In the genomic region with DNA sequence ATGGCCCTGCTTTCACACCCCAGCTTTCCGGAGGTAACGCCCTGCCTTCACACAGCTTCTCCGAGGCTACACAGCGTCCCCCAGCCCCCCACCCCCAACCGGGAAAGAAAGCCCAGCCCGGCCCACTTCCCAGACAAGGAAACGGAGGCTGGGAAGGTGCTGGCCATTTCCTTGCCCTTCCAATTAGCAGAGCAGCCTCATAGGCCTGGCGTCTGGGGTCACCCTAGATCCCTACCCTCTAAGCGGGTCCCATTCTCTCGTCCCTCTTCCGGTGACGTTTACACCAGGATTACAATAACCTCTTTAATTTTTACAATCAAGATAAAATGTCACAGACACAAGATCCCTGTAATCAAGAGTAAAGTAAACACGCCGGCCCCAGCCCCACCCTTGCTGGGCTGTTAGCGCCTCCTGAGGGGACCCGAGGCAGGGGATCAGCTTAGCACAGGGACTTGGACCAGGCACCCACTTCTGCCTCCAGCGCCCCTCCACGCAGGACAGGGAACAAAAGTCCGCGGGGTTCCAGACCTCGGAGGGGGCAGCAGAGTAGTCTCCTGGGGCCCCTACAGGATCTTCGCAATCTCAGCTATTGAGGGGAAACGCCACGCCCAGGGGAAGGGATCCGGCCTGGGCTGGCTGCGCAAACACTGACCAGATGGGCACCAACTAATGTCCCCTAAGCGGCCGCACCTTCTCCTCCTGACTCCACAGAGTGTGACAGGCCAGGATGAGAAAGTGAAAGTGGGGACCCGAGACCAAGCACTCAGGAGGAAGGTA, we compare ENCODE assay signal across 8 mouse cellular contexts. TPM values are rescaled to one million over a fixed set of nuclear protein-coding genes. Genes with fewer than 3 reads are reported as not detected.
DNase-seq lines count a peak whose midpoint lies in the region; ATAC-seq and TF ChIP-seq lines count a peak whose summit lies in the region.

No protein-coding gene starts in this region.

- H3K4me3 ChIP-seq in forebrain, embryonic 10.5 days, result peak overlapping the region; percentile 19; the same call in 1 of the 2 replicates
- no peak overlapping the region for H3K4me3 ChIP-seq in forebrain, embryonic 12.5 days (replicated peaks)
- no peak overlapping the region for H3K4me3 ChIP-seq in forebrain, embryonic 13.5 days
- H3K4me3 ChIP-seq in intestine, embryonic 14.5 days (ENCODE audit: low read depth, low read length), result peak overlapping the region; percentile 31; the same call in 1 of the 2 replicates
- H3K4me3 ChIP-seq in lung, postnatal 0 days (ENCODE audit: low read depth, low read length), result peak overlapping the region; percentile 41

- no peak for ATAC-seq in forebrain, embryonic 12.5 days (ENCODE audit: low FRiP score)
- ATAC-seq in forebrain, embryonic 13.5 days, result no peak
- ATAC-seq in intestine, embryonic 14.5 days (replicated peaks; ENCODE audit: low FRiP score, low TSS enrichment, low read depth), result peak; percentile 37; the same call in 1 of the 2 replicates
- ATAC-seq in lung, postnatal 0 days, result peak; percentile 78
- no peak for ATAC-seq in frontal cortex, adult (ENCODE audit: low TSS enrichment)

- H3K4me1 ChIP-seq in forebrain, embryonic 10.5 days, result peaks cover 27% of the 10 kb centered on the region
- H3K4me1 ChIP-seq in forebrain, embryonic 12.5 days, result 0 out of 2 replicates have a peak, but pooled peaks cover 4% of the 10 kb centered on the region
- H3K4me1 ChIP-seq in forebrain, embryonic 13.5 days, result 0 out of 2 replicates have a peak, but pooled peaks cover 8% of the 10 kb centered on the region
- no peaks in the 10 kb centered on the region for H3K4me1 ChIP-seq in intestine, embryonic 14.5 days (replicated peaks; ENCODE audit: control insufficient read depth, insufficient read depth, low read length)
- H3K4me1 ChIP-seq in lung, postnatal 0 days (ENCODE audit: insufficient read depth, low read depth, low read length), result no peaks in the 10 kb centered on the region

- no peaks in the 10 kb centered on the region for H3K36me3 ChIP-seq in forebrain, embryonic 10.5 days (replicated peaks)
- H3K36me3 ChIP-seq in forebrain, embryonic 12.5 days (replicated peaks), result no peaks in the 10 kb centered on the region
- H3K36me3 ChIP-seq in forebrain, embryonic 13.5 days (ENCODE audit: poor library complexity, severe bottlenecking), result no peaks in the 10 kb centered on the region
- H3K36me3 ChIP-seq in intestine, embryonic 14.5 days (ENCODE audit: control insufficient read depth, insufficient read depth, low read length), result no peaks in the 10 kb centered on the region
- no peaks in the 10 kb centered on the region for H3K36me3 ChIP-seq in lung, postnatal 0 days (ENCODE audit: insufficient read depth, low read length)

- no peaks in the 10 kb centered on the region for H3K9me3 ChIP-seq in forebrain, embryonic 10.5 days
- no peaks in the 10 kb centered on the region for H3K9me3 ChIP-seq in forebrain, embryonic 12.5 days
- H3K9me3 ChIP-seq in forebrain, embryonic 13.5 days (replicated peaks), result no peaks in the 10 kb centered on the region
- no peaks in the 10 kb centered on the region for H3K9me3 ChIP-seq in intestine, embryonic 14.5 days (ENCODE audit: control insufficient read depth, low read length)
- H3K9me3 ChIP-seq in lung, postnatal 0 days (ENCODE audit: low read length), result no peaks in the 10 kb centered on the region

- H3K9ac ChIP-seq in forebrain, embryonic 12.5 days, result no peak overlapping the region
- no peak overlapping the region for H3K9ac ChIP-seq in forebrain, embryonic 13.5 days
- no peak overlapping the region for H3K9ac ChIP-seq in intestine, embryonic 14.5 days (ENCODE audit: low read length)
- H3K9ac ChIP-seq in lung, postnatal 0 days (replicated peaks; ENCODE audit: low read depth), result no peak overlapping the region; the same call in none of the 2 replicates

- DNase-seq in forebrain, embryonic 10.5 days (ENCODE audit: extremely low spot score, low spot score), result no peak
- no peak for DNase-seq in intestine, embryonic 14.5 days (ENCODE audit: low spot score)
- peak; percentile 53 for DNase-seq in lung, postnatal 0 days (ENCODE audit: low spot score)
- no peak for DNase-seq in right cerebral cortex, postnatal 10 days (ENCODE audit: low spot score in 2 of 2)
- DNase-seq in cerebellum, postnatal 36 days, result no peak

- no peak; the same call in 1 of the 2 replicates for TF ChIP-seq EP300 in lung, postnatal 0 days (IDR thresholded peaks at IDR 0.05)

- peaks cover 97% of the 10 kb centered on the region for H3K27me3 ChIP-seq in forebrain, embryonic 10.5 days (ENCODE audit: poor library complexity, severe bottlenecking)
- H3K27me3 ChIP-seq in forebrain, embryonic 12.5 days, result peaks cover 91% of the 10 kb centered on the region
- H3K27me3 ChIP-seq in forebrain, embryonic 13.5 days, result peaks cover 86% of the 10 kb centered on the region
- peaks cover 52% of the 10 kb centered on the region for H3K27me3 ChIP-seq in intestine, embryonic 14.5 days (replicated peaks; ENCODE audit: control insufficient read depth, insufficient read depth, low read length)
- H3K27me3 ChIP-seq in lung, postnatal 0 days (replicated peaks; ENCODE audit: insufficient read depth, low read length), result peaks cover 15% of the 10 kb centered on the region; the same call in 1 of the 2 replicates

- TF ChIP-seq CTCF in lung, postnatal 0 days (IDR thresholded peaks at IDR 0.05), result 0 out of 2 replicates have a peak, but pooled peaks have one; percentile 8

- WGBS in forebrain, embryonic 10.5 days, result 11% methylated on average over 29 of the region's 29 CpGs
- 13% methylated on average over 29 of the region's 29 CpGs for WGBS in forebrain, embryonic 12.5 days
- 10% methylated on average over 29 of the region's 29 CpGs for WGBS in forebrain, embryonic 13.5 days
- 5% methylated on average over 29 of the region's 29 CpGs for WGBS in intestine, embryonic 14.5 days
- 6% methylated on average over 29 of the region's 29 CpGs for WGBS in lung, postnatal 0 days

- no peak overlapping the region for H3K4me2 ChIP-seq in forebrain, embryonic 12.5 days
- H3K4me2 ChIP-seq in forebrain, embryonic 13.5 days, result peak overlapping the region; percentile 2; the same call in 1 of the 2 replicates
- H3K4me2 ChIP-seq in intestine, embryonic 14.5 days (ENCODE audit: low read length), result peak overlapping the region; percentile 45
- peak overlapping the region; percentile 60 for H3K4me2 ChIP-seq in lung, postnatal 0 days (replicated peaks; ENCODE audit: low read depth, low read length)

- H3K27ac ChIP-seq in forebrain, embryonic 10.5 days, result no peak overlapping the region
- H3K27ac ChIP-seq in forebrain, embryonic 12.5 days, result no peak overlapping the region
- no peak overlapping the region for H3K27ac ChIP-seq in forebrain, embryonic 13.5 days
- H3K27ac ChIP-seq in intestine, embryonic 14.5 days (ENCODE audit: low read depth), result no peak overlapping the region
- peak overlapping the region; percentile 71 for H3K27ac ChIP-seq in lung, postnatal 0 days (ENCODE audit: low read length)

RNA-seq across cellular contexts. Expression of a gene that starts 0.9 kb away (rescaled TPM):
- 0.41 and 0.69 TPM in 2 replicates for polyA plus RNA-seq in forebrain, embryonic 10.5 days (2016; fragmentation: Nextera tagmentation; extraction: Ambion mirVana)
- 0.36 and 0.72 TPM in 2 replicates for polyA plus RNA-seq in forebrain, embryonic 12.5 days (2016; fragmentation: Nextera tagmentation; extraction: Ambion mirVana)
- 0.33 and 0.44 TPM in 2 replicates for polyA plus RNA-seq in forebrain, embryonic 13.5 days (2015; fragmentation: Nextera tagmentation; extraction: Ambion mirVana)
- 6.9 and 8.4 TPM in 2 replicates for polyA plus RNA-seq in intestine, embryonic 14.5 days (2014; fragmentation: Nextera tagmentation; extraction: Ambion mirVana)
- polyA plus RNA-seq in lung, postnatal 0 days (2015; fragmentation: Nextera tagmentation; extraction: Ambion mirVana), result 11.7 and 12.1 TPM in 2 replicates

RNA-seq across cellular contexts. Expression of a gene that starts 11.7 kb away (rescaled TPM):
- 0.26 TPM in 1 of 2 replicates, not detected in the other for polyA plus RNA-seq in forebrain, embryonic 10.5 days (2016; fragmentation: Nextera tagmentation; extraction: Ambion mirVana)
- not detected in 2 replicates for polyA plus RNA-seq in forebrain, embryonic 12.5 days (2016; fragmentation: Nextera tagmentation; extraction: Ambion mirVana)
- polyA plus RNA-seq in forebrain, embryonic 13.5 days (2015; fragmentation: Nextera tagmentation; extraction: Ambion mirVana), result 0.47 TPM in 1 of 2 replicates, not detected in the other
- 0.98 and 1.4 TPM in 2 replicates for polyA plus RNA-seq in intestine, embryonic 14.5 days (2014; fragmentation: Nextera tagmentation; extraction: Ambion mirVana)
- polyA plus RNA-seq in lung, postnatal 0 days (2015; fragmentation: Nextera tagmentation; extraction: Ambion mirVana), result 2.9 and 3.9 TPM in 2 replicates

RNA-seq across cellular contexts. Expression of a gene that starts 24.6 kb away (rescaled TPM):
- 2.5 and 3.0 TPM in 2 replicates for polyA plus RNA-seq in forebrain, embryonic 10.5 days (2016; fragmentation: Nextera tagmentation; extraction: Ambion mirVana)
- 2.5 and 2.9 TPM in 2 replicates for polyA plus RNA-seq in forebrain, embryonic 12.5 days (2016; fragmentation: Nextera tagmentation; extraction: Ambion mirVana)
- 1.6 and 1.7 TPM in 2 replicates for polyA plus RNA-seq in forebrain, embryonic 13.5 days (2015; fragmentation: Nextera tagmentation; extraction: Ambion mirVana)
- polyA plus RNA-seq in intestine, embryonic 14.5 days (2014; fragmentation: Nextera tagmentation; extraction: Ambion mirVana), result 4.1 and 4.5 TPM in 2 replicates
- polyA plus RNA-seq in lung, postnatal 0 days (2015; fragmentation: Nextera tagmentation; extraction: Ambion mirVana), result 7.7 and 10.0 TPM in 2 replicates

RNA-seq across cellular contexts. Expression of a gene that starts 24.8 kb away (rescaled TPM):
- polyA plus RNA-seq in forebrain, embryonic 10.5 days (2016; fragmentation: Nextera tagmentation; extraction: Ambion mirVana), result 12.6 and 13.2 TPM in 2 replicates
- 38.4 and 38.9 TPM in 2 replicates for polyA plus RNA-seq in forebrain, embryonic 12.5 days (2016; fragmentation: Nextera tagmentation; extraction: Ambion mirVana)
- polyA plus RNA-seq in forebrain, embryonic 13.5 days (2015; fragmentation: Nextera tagmentation; extraction: Ambion mirVana), result 39.6 and 47.2 TPM in 2 replicates
- polyA plus RNA-seq in intestine, embryonic 14.5 days (2014; fragmentation: Nextera tagmentation; extraction: Ambion mirVana), result 5.8 and 6.9 TPM in 2 replicates
- polyA plus RNA-seq in lung, postnatal 0 days (2015; fragmentation: Nextera tagmentation; extraction: Ambion mirVana), result 1.4 and 1.8 TPM in 2 replicates

RNA-seq across cellular contexts. Expression of a gene that starts 29.1 kb away (rescaled TPM):
- 2.9 and 3.3 TPM in 2 replicates for polyA plus RNA-seq in forebrain, embryonic 10.5 days (2016; fragmentation: Nextera tagmentation; extraction: Ambion mirVana)
- 13.7 and 16.0 TPM in 2 replicates for polyA plus RNA-seq in forebrain, embryonic 12.5 days (2016; fragmentation: Nextera tagmentation; extraction: Ambion mirVana)
- 13.0 and 15.8 TPM in 2 replicates for polyA plus RNA-seq in forebrain, embryonic 13.5 days (2015; fragmentation: Nextera tagmentation; extraction: Ambion mirVana)
- 1.6 and 2.4 TPM in 2 replicates for polyA plus RNA-seq in intestine, embryonic 14.5 days (2014; fragmentation: Nextera tagmentation; extraction: Ambion mirVana)
- 0.35 and 0.46 TPM in 2 replicates for polyA plus RNA-seq in lung, postnatal 0 days (2015; fragmentation: Nextera tagmentation; extraction: Ambion mirVana)

Comparison
In these comparisons a context has a peak if more than half of its experiments do, and no peak if none do; other contexts are left out.
1. H3K4me3 ChIP-seq: peak in forebrain, embryonic 10.5 days (single experiment), intestine, embryonic 14.5 days (single experiment) and lung, postnatal 0 days (single experiment); none in forebrain, embryonic 12.5 days (single experiment) and forebrain, embryonic 13.5 days (single experiment).
2. ATAC-seq: peak in intestine, embryonic 14.5 days (single experiment) and lung, postnatal 0 days (single experiment); none in forebrain, embryonic 12.5 days (single experiment), forebrain, embryonic 13.5 days (single experiment) and frontal cortex, adult (single experiment).